Comparison of ENCODE assay signal across 9 mouse cellular contexts in genomic region chr4:88302291-88302690, GRCm38 (mm10).
DNase-seq lines count a peak whose midpoint lies in the region; ATAC-seq and TF ChIP-seq lines count a peak whose summit lies in the region.
"Had no signal": no experiment of that assay in that cellular context is flagged by ENCODE, and none has a peak within 500 bp of the region (broad histone marks: within the 10 kb centered on the region; RNA-seq: fewer than 3 reads in every experiment).

No protein-coding gene starts in this region.

- peak; percentile 72 for TF ChIP-seq CTCF in heart, postnatal 0 days (IDR thresholded peaks at IDR 0.05; ENCODE audit: low read depth)
- no peak for TF ChIP-seq CTCF in thymus, adult 2 months (IDR thresholded peaks at IDR 0.05; ENCODE audit: borderline replicate concordance, control insufficient read depth, extremely low read depth, insufficient read depth, low read length, poor library complexity)

- ATAC-seq in heart, postnatal 0 days (ENCODE audit: insufficient read depth, low read depth) = no peak
- no peak for ATAC-seq in heart, embryonic 12.5 days (ENCODE audit: insufficient number of reproducible peaks, low FRiP score)

- no peak overlapping the region for H3K4me3 ChIP-seq in heart, postnatal 0 days (ENCODE audit: low read depth, low read length)
- no peak overlapping the region for H3K4me3 ChIP-seq in heart, embryonic 12.5 days
- H3K4me3 ChIP-seq in thymus, adult 2 months (ENCODE audit: control insufficient read depth, insufficient read depth, low read length) = no peak overlapping the region
- H3K4me3 ChIP-seq: liver, embryonic 13.5 days had no signal

- no peaks in the 10 kb centered on the region for H3K27me3 ChIP-seq in heart, postnatal 0 days (ENCODE audit: control insufficient read depth, insufficient read depth, low read length)
- no peaks in the 10 kb centered on the region for H3K27me3 ChIP-seq in heart, embryonic 12.5 days (replicated peaks)
- H3K27me3 ChIP-seq in thymus, adult 2 months (ENCODE audit: control insufficient read depth, insufficient read depth, low read length) = no peaks in the 10 kb centered on the region
- H3K27me3 ChIP-seq: liver, embryonic 13.5 days had no signal

- no peak for TF ChIP-seq POLR2A in thymus, adult 2 months (IDR thresholded peaks at IDR 0.05; ENCODE audit: control insufficient read depth, extremely low read depth, insufficient read depth, low read length, poor library complexity)

- H3K9me3 ChIP-seq in heart, postnatal 0 days (replicated peaks; ENCODE audit: control insufficient read depth, low read length) = no peaks in the 10 kb centered on the region
- H3K9me3 ChIP-seq in heart, embryonic 12.5 days (replicated peaks) = no peaks in the 10 kb centered on the region
- H3K9me3 ChIP-seq: liver, embryonic 13.5 days had no signal

- no peak for TF ChIP-seq EP300 in heart, postnatal 0 days (IDR thresholded peaks at IDR 0.05; ENCODE audit: low read depth)

- peak; percentile 30 for DNase-seq in heart, postnatal 0 days (ENCODE audit: low spot score)
- DNase-seq in thymus, adult 2 months = peak; percentile 23
- DNase-seq in thymus, postnatal 36 days = no peak
- peak; percentile 23 to 56 for DNase-seq in cerebellum, postnatal 25 days
- peak; percentile 59 for DNase-seq in retina, postnatal 1 day
- DNase-seq in adrenal gland, postnatal 4 days (ENCODE audit: low spot score in 2 of 2) = no peak
- DNase-seq in frontal cortex, postnatal 10 days (ENCODE audit: low spot score in 2 of 2) = no peak
- DNase-seq: liver, embryonic 13.5 days had no signal

- no peak overlapping the region for H3K27ac ChIP-seq in heart, postnatal 0 days (ENCODE audit: low read depth)
- no peak overlapping the region for H3K27ac ChIP-seq in heart, embryonic 12.5 days (ENCODE audit: poor library complexity, severe bottlenecking)
- H3K27ac ChIP-seq in thymus, adult 2 months (ENCODE audit: control insufficient read depth, insufficient read depth, low read length) = no peak overlapping the region
- H3K27ac ChIP-seq: liver, embryonic 13.5 days had no signal

- H3K4me1 ChIP-seq in heart, postnatal 0 days (ENCODE audit: control insufficient read depth, insufficient read depth) = no peaks in the 10 kb centered on the region
- H3K4me1 ChIP-seq in heart, embryonic 12.5 days (replicated peaks) = no peaks in the 10 kb centered on the region
- H3K4me1 ChIP-seq in thymus, adult 2 months (replicated peaks; ENCODE audit: control insufficient read depth, insufficient read depth, low read length) = peaks cover 5% of the 10 kb centered on the region

- no peak overlapping the region for H3K4me2 ChIP-seq in heart, postnatal 0 days (ENCODE audit: low read depth, low read length)
- H3K4me2 ChIP-seq in heart, embryonic 12.5 days = no peak overlapping the region
- H3K4me2 ChIP-seq: liver, embryonic 13.5 days had no signal

- H3K36me3 ChIP-seq in heart, postnatal 0 days (replicated peaks; ENCODE audit: control insufficient read depth, insufficient read depth, low read length) = no peaks in the 10 kb centered on the region
- H3K36me3 ChIP-seq in heart, embryonic 12.5 days = no peaks in the 10 kb centered on the region
- no peaks in the 10 kb centered on the region for H3K36me3 ChIP-seq in thymus, adult 2 months (ENCODE audit: control insufficient read depth, insufficient read depth, low read length)

- no peak overlapping the region for H3K9ac ChIP-seq in heart, postnatal 0 days (replicated peaks; ENCODE audit: low read depth, low read length)
- no peak overlapping the region for H3K9ac ChIP-seq in heart, embryonic 12.5 days
- H3K9ac ChIP-seq: liver, embryonic 13.5 days had no signal

Comparison
In these comparisons a context has a peak if more than half of its experiments do, and no peak if none do; other contexts are left out.
1. DNase-seq: peak in heart, postnatal 0 days (single experiment), thymus, adult 2 months (single experiment), cerebellum, postnatal 25 days (2 of 2) and retina, postnatal 1 day (single experiment); none in thymus, postnatal 36 days (0 of 2), adrenal gland, postnatal 4 days (0 of 2) and frontal cortex, postnatal 10 days (0 of 2).